Mouse (Mus musculus) frontal cortex, adult (tissue): ENCODE results near the gene Brf1.

Source experiments
- ATAC-seq: cut with Nextera tagmentation; 2 replicates; pipeline ENCODE4 v1.9.2; 2017; ENCODE audit warnings: mild to moderate bottlenecking, moderate library complexity, mixed read lengths; ENCODE audit not compliant: low TSS enrichment

The Brf1 gene

GRCm38 (mm10) chr12:113000294-113001132 is at the start of gene Brf1:
TSS of gene Brf1 (minus strand) at chr12:113000704.
- peak; percentile 93 for ATAC-seq

- ATAC-seq, result no peak
These were observed 49.3 kb upstream of the Brf1 start for GRCm38 (mm10) chr12:113049836-113050235.

GRCm38 (mm10) chr12:113048103-113048502 is 47.6 kb upstream of the Brf1 start:
- peak; percentile 50 for ATAC-seq

DNA sequence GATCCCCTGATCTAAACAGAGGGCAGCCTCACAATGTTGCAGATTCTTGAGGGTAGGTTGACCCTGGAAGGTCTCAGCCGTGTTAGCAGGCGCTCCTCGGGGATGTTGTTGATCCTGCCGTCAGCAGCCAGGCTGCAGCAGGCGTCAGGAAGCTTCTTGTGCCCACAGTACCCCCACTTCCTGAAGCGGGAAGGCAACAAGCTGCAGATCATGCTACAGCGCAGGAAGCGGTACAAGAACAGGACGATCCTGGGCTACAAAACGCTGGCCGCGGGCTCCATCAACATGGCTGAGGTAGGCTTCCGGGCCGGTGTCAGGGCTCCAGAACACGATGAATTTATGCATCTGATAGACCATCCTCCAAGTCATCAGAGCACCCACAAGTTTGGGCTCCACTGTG is 46.4 kb upstream of the Brf1 start:
- ATAC-seq, result no peak

DNA sequence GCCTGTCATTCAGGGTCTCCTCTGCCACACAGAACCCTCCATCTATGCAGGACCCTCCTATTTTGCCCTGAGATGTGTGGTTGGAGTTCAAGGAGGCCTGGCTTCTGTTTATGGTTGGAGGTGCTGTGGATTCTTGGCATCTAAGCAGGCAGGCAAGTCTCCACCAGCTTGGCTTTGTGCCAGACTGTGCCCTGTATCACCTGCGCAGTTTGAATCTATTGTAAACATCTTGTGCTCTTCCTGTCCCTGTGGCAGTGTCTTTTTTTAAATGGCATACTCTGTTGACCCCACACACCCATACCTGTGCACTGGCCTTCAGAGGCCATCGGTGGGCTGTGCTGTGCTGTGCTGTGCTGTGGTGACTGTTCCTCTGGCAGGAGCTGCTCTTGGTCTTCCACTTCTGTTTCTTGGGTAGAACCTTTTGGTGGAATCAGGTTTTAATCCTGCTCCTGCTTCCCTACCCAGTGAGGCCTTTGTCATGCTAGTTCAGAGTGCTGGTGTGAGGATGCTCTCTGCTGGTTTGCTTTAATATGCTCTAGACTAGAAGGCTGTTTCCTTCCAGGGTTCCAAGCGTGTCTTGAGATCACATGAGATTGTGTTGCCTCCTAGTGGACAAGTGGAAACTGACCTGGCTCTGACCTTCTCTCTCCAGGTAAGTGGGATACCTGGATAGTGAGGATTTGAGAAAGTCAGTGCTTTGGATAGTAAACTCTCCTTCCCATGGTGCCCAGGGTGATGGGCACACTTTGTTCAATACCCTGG is 44.6 kb upstream of the Brf1 start:
- no peak for ATAC-seq

- no peak for ATAC-seq
These were observed 42.0 kb upstream of the Brf1 start for GRCm38 (mm10) chr12:113042543-113042942.

GRCm38 (mm10) chr12:113041481-113042439 is 41.3 kb upstream of the Brf1 start:
- ATAC-seq, result peak; percentile 84

DNA sequence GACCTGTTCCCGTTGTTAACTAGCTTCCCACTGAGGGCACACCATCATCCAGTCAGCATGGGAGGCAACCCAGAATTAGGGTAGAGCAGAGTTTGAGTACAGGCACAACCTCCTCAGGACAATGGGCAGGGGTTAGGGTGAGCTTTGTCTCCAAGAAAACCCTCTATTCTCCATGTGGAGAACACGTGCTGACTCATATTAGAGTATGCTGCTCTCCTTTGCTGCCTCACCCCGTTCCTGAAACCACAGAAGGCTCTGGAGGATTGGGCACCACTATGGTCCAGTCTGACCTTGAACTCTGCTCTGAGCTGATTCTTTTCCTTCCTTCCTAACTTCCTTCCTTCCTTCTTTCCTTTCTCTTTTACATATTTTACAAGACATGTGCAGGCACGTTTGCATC is 37.9 kb upstream of the Brf1 start:
- no peak for ATAC-seq

DNA sequence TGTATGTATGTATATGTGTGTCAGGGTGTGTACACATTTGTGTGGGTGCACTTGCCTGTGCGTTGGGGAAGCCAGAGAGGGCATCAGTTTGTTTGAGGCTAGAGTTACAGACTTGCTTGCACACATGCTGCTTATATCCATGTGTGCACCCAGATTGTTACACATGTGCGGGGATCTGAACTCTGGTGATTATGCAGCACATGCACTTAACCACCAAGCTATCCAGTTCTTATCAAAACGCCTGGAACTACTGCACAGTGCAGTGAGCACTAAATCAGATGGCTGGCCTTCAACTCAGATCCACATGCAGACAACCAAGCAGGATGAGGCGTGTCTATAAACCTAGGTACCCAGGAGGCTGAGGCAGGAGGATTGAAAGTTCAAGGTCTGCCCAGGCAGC is 36.5 kb upstream of the Brf1 start:
- ATAC-seq, result no peak

- ATAC-seq, result no peak
These were observed 34.6 kb upstream of the Brf1 start for GRCm38 (mm10) chr12:113035093-113035492.

- peak; percentile 26; the same call in 1 of the 2 replicates for ATAC-seq
These were observed 32.1 kb upstream of the Brf1 start for GRCm38 (mm10) chr12:113032296-113033250.

DNA sequence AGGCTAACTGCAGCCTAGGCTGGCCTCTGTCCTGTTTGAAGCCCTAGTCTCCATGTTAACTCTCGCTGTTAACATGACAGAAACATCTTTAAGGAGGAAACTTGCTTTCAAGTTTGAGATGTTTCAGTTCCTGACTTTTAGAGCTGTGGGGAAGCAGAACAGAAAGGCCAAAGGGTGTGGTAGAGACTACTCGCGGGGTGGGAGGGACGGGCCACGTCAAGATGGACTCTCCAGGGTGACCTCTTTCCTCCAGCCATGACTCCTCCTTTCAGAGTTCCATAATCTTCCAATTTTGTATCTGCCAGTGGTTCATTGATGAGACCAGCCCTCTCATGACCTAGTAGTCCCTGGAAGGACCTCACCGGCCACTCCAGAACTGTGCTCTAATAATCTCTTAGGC is 30.9 kb upstream of the Brf1 start:
- no peak for ATAC-seq

- ATAC-seq, result no peak
These were observed 30.5 kb upstream of the Brf1 start for GRCm38 (mm10) chr12:113030993-113031392.

DNA sequence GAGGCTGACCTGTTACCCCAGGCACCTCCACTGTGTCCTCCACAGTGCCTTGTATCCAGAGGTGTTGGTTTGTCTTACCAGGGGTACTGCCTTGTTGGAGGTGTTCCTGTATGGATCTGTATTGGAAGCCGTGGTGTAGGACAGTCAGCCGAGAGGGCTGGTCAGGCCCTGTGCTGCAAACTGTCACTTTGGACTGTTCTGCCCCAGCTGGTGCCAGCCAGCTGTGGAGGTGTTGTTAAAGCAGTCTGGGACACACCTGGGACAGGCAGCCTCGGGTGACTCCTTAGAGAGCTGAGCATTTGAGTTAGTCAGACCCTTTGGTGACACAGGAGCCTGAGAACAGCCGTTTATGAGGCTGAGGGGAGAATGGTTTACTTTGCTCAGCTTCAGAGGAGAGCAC is 29.5 kb upstream of the Brf1 start:
- ATAC-seq, result no peak

DNA sequence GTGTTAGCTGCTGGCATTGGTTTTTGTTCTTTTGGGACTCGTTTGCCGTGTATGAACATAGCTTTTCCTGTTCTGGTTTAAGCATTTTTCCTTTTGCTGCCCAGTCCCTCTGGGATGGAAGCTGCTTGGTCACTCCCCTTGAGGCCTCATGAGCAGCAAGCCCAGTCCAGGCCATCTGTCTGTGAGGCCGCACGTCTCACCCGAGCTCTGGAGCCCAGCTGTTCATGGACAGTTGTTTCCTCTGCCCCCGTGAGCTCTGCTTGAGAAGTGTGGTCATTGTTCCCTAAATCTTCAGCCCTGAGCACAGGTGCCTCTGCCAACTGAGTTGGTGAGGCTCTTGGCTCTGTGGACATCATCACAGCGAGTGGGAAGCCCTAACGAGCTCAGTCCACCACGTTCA is 28.4 kb upstream of the Brf1 start:
- ATAC-seq, result no peak

GRCm38 (mm10) chr12:113028067-113028466 is 27.6 kb upstream of the Brf1 start:
- ATAC-seq, result no peak

DNA sequence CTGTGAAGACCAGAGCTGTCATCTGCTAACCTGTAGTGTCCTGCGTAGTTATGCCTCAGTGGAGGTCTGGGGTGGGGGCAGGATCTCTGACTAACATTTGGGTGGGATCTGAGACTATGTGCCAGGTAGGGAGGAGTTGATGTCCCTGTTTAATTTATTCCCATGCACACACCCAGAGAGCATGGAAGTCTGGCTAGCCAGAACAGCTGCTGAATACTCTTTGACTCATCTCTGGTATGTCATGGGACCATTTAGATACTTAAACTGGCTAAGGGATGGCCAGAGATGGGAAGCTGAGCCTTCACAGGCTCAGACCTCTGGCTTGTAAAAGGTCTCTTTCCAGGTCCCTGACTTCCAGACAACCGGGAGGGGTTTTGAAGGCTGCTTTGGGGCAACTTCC is 27.0 kb upstream of the Brf1 start:
- ATAC-seq, result no peak

- ATAC-seq, result no peak
These were observed 26.1 kb upstream of the Brf1 start for GRCm38 (mm10) chr12:113026557-113026956.

DNA sequence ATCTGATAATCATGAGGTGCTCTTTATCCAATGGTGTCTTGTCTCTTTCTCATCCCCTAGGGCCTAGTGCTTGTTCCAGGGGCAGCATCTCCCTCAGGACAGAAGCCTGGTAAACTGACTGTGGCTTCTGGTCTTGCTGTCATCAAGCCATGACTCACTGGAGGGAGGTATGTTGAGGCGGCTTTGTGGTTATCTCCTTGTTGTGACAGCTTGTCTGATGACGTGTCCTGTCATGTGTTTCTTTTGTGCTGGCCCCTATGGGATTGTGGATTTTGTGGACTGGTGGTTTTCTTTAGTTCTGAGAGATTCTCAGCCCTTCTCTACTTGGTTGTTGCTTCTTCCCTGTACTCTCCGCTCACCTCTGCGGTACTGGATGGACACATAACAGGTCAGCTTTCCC is 22.6 kb upstream of the Brf1 start:
- ATAC-seq, result no peak

DNA sequence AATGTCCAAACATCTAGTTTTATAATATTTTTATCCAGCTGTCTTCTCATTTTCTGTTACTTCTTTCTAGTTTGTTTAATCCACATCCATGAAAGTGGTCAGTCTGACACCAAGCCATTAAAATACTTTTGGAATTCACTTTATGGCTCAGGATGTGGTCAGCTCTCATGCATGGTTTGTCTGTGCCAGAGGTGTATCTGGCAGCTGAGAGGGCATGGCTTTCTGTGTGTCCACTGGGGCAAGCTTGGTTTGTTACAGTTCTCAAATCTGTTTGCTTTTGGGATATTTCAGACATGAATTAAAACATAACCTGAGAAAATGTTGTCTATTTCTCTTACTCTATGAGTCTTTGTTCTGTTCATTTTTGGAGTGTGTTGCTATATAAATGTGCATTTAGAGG is 21.0 kb upstream of the Brf1 start:
- no peak for ATAC-seq

GRCm38 (mm10) chr12:113018763-113019162 is 18.3 kb upstream of the Brf1 start:
- no peak for ATAC-seq
